Mouse (Mus musculus) gastrocnemius, adult 2 months (tissue): ENCODE data around the gene Gm20388. TPM values are rescaled to one million over a fixed set of nuclear protein-coding genes. Genes with fewer than 3 reads are reported as not detected.
A peak's percentile ranks its signal among the peaks of the same experiment; 100 is the strongest.
"Not testable (repeated sequence)": the region's sequence is repeated elsewhere in the genome, so short reads cannot be mapped to it uniquely, and the experiment has no call there.

ENCODE experiments used
- DNase-seq: peaks from one replicate; pipeline ENCODE4 v3.0.0; 2022
- H3K27ac ChIP-seq: fragments of 200-600 bp; 2 replicates; pipeline ENCODE4 v1.8.1; 2022; ENCODE audit warnings: mild to moderate bottlenecking
- H3K4me3 ChIP-seq: fragments of 200-600 bp; 2 replicates; pipeline ENCODE4 v1.8.1; 2022; ENCODE audit warnings: mild to moderate bottlenecking, moderate library complexity
- CTCF ChIP-seq: fragments of 200-600 bp; IDR thresholded peaks from 2 replicates; pipeline ENCODE4 v1.8.1; 2022; ENCODE audit warnings: antibody characterized with exemption, mild to moderate bottlenecking, moderate library complexity
- intact Hi-C: fragments of 180-260 bp; cut with DNase I; formaldehyde crosslinking; loops from one replicate; pipeline ENCODE4 v1.15.1; 2025
- total RNA-seq, 2 experiments: library from RNA; stranded (reverse); gene quantifications; 2 replicates each; pipeline ENCODE4 v1.2.3; 2021

Gm20388 gene
- total RNA-seq, 2 experiments from 2014 or later, result 6.1 to 15.0 TPM

GRCm38 (mm10) chr8:123428343-123428893 lies 3517.8 kb downstream of the Gm20388 start:
- Histone ChIP-seq H3K27ac (no peak overlapping the region), H3K4me3 (no peak overlapping the region)
- intact Hi-C loops, result no loop called here
- TF ChIP-seq CTCF, result no peak
- no peak for DNase-seq

- DNase-seq, result no peak
- Histone ChIP-seq H3K4me3 (no peak overlapping the region), H3K27ac (no peak overlapping the region)
- TF ChIP-seq CTCF, result no peak
- intact Hi-C loops, result no loop called here
Observed at GRCm38 (mm10) chr8:123428939-123429721, 3518.5 kb downstream of the Gm20388 start.

GRCm38 (mm10) chr8:123429722-123430013 lies 3519.0 kb downstream of the Gm20388 start:
- H3K4me3 ChIP-seq, intact Hi-C loops: not testable (repeated sequence)
- peak; percentile 5 for DNase-seq

GRCm38 (mm10) chr8:123430936-123431335 lies 3520.3 kb downstream of the Gm20388 start:
- H3K27ac ChIP-seq, H3K4me3 ChIP-seq, DNase-seq, intact Hi-C loops: not testable (repeated sequence)

More at GRCm38 (mm10) chr8:123429722-123430013, 3519.0 kb downstream of the Gm20388 start:
- H3K27ac ChIP-seq, result not testable (repeated sequence)

DNA sequence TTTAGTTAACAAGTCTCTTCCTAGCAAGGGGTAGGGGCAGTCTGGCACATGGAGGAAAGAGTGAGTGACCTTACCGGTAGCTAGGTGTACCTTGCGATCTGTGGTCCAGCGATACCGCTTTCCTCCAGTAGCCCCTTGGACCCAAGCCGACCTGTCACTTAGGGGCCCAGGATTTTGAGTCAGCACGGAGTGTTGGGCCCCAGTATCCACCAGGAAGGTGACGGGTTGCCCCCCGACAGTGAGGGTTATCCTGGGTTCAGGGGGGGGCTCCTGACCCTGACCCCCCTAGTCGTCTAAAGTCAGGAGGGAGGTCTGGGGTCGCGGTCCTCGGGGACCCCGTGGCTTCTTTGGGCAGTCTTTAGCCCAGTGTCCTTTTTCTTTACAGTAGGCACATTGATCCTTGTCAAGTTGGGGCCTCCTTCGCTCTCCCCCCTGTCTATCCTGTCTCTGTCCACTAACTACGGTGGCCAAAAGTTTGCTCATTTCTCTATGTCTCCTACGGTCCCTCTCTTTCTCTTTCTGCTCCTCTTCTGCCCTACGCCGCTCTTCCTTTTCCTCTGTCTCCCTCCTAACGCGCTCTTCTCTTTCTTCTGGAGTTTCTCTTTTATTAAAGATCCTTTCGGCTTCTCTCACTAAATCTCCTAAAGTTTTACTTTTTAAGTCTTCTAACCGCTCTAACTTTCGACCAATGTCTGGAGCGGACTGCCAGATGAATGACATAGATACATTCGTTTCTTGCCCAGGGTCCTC lies 3521.2 kb downstream of the Gm20388 start:
- no peak for TF ChIP-seq CTCF
- intact Hi-C loops, result no loop called here
- H3K27ac ChIP-seq, result no peak overlapping the region
- no peak overlapping the region for H3K4me3 ChIP-seq
- no peak for DNase-seq

GRCm38 (mm10) chr8:123432381-123432780 lies 3521.7 kb downstream of the Gm20388 start:
- intact Hi-C loops, result no loop called here
- no peak for TF ChIP-seq CTCF
- no peak overlapping the region for H3K4me3 ChIP-seq
- no peak overlapping the region for H3K27ac ChIP-seq
- no peak for DNase-seq

DNA sequence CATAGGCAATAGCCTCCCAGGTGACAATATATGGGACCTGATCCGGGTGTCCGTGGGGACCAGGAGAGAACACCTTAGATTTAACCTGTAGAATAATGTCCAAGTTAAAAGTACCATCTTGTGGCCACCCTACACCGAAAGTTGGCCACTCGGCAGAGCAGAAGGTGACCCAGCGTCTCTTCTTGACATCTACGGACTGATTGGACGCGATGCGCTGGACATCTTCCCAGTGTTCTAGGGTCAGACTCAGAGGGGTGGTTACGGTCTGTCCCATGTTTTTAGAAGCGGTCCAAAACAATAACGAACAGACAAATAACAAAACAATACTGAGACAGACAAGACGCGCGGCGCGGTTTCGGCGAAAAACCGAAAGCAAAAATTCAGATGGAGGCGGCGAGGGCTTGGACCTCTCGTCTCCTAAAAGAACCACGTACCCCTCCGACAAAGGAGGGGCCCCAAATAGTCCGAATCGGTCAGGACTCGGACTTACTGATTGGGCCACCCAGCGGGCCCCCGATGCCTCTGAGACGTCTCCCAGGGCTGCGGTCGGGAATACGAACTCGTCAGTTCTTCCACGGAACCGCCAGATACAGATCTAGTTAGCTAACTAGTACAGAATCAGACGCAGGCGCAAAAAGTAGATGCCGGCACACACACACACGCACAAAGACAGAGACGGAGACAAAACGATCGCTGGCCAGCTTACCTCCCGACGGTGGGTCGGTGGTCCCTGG lies 3522.8 kb downstream of the Gm20388 start:
- H3K27ac ChIP-seq, intact Hi-C loops, DNase-seq, H3K4me3 ChIP-seq: not testable (repeated sequence)

DNA sequence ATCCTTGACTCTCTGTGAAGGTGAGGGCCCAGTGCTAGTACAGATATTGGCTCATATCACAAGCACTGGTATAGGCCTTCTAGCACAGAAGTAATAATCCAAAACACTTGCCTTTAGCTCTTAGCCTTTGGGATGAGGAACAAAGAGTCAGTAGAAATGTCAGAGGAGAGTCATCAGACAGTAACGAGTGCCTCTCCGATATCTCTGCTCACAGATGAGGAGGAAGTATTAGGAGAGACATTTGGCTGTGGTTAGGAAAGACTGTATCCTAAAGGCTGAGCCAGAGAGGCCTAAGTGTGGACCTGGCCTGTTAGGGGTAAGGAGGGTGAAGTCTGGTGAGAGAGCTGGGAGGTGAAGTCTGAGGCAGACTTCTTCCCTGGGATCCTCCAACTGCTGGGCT lies 3531.1 kb downstream of the Gm20388 start:
- intact Hi-C loops, result loop anchor here (5.0 kb wide), 1 partner anchor 69 kb away; the partner anchor contains the start of gene Tcf25
- Histone ChIP-seq H3K27ac (no peak overlapping the region), H3K4me3 (no peak overlapping the region)
- no peak for TF ChIP-seq CTCF
- DNase-seq, result no peak

- H3K4me3 ChIP-seq, result peak overlapping the region; percentile 78
- peak overlapping the region; percentile 95 for H3K27ac ChIP-seq
- no peak for DNase-seq
- no peak for TF ChIP-seq CTCF
- intact Hi-C loops, result loop anchor here (5.0 kb wide), 1 partner anchor 70 kb away; the partner anchor contains the start of gene Tcf25
Observed at GRCm38 (mm10) chr8:123442351-123442750, 3531.7 kb downstream of the Gm20388 start.

DNA sequence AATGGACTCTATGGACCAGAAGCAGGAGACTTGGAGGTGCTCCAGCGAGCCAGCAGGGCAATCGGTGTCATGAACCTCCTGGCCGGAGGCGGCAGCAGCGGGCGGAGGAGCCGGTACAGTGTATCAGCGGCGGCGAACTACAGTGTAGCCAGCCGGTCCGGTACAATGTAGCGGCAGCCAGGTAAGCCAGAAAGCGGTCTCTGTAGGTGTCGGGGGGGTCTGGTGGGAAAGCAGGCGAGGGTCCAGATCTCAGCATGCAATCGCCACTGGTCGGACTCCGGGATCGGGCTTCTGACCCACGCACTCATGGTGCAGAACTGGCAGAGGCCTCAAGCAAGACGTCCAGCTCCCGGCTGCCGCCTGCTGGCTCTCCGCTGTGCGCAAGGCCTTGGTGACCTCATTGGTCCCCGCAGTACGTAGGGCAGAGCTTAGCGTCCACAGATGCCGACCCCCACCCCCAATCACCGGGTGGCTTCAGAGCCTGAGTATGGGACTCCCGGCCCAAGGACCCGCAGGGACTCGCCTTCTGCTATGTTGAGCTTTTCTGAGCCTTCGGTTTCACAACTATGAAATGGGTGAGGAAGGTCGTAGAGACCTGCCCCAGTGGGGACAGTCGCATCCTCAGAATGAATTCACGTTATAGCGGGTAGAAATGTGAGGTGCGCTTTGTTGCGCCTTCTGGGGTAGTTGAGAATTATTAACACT lies 3532.4 kb downstream of the Gm20388 start:
- H3K27ac ChIP-seq, result peak overlapping the region; percentile 95
- peak; percentile 96 for DNase-seq
- intact Hi-C loops, result loop anchor here (5.0 kb wide), 1 partner anchor 71 kb away; the partner anchor contains the start of gene Tcf25
- peak; percentile 70 for TF ChIP-seq CTCF
- H3K4me3 ChIP-seq, result peak overlapping the region; percentile 78

- intact Hi-C loops, result loop anchor here (5.0 kb wide), 1 partner anchor 71 kb away; the partner anchor contains the start of gene Tcf25
- Histone ChIP-seq H3K27ac (peak overlapping the region; percentile 95), H3K4me3 (peak overlapping the region; percentile 78)
- no peak for DNase-seq
- TF ChIP-seq CTCF, result no peak
Observed at GRCm38 (mm10) chr8:123443576-123443921, 3532.9 kb downstream of the Gm20388 start.

DNA sequence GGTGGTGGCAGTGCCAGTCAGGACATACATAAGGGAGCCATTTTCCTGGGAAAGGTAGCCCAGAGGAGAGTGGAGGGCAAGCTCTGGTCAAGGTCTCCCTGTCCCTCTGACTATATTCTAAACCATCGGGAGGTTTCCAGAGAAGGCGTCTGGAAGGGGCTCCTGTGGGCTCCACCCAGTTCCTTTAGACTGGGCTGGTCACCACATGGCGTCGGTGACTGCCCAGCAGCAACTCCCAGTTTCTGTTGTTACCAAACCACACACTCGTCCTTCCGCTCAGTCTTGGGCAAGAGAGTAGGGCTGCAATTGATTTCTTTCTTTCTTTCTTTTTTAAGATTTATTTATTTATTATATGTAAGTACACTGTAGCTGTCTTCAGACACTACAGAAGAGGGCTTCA lies 3533.5 kb downstream of the Gm20388 start:
- no peak for TF ChIP-seq CTCF
- intact Hi-C loops, result loop anchor here (5.0 kb wide), 1 partner anchor 72 kb away; the partner anchor contains the start of gene Tcf25
- DNase-seq, result no peak
- Histone ChIP-seq H3K4me3 (no peak overlapping the region), H3K27ac (no peak overlapping the region)
